Mouse (Mus musculus): ENCODE data around the gene Arid5b. TPM values are rescaled to one million over a fixed set of nuclear protein-coding genes. Genes with fewer than 3 reads are reported as not detected.

The Arid5b gene
- total and polyA plus RNA-seq, 2 experiments from 2014 or later: 11.4 to 14.5 TPM

DNA sequence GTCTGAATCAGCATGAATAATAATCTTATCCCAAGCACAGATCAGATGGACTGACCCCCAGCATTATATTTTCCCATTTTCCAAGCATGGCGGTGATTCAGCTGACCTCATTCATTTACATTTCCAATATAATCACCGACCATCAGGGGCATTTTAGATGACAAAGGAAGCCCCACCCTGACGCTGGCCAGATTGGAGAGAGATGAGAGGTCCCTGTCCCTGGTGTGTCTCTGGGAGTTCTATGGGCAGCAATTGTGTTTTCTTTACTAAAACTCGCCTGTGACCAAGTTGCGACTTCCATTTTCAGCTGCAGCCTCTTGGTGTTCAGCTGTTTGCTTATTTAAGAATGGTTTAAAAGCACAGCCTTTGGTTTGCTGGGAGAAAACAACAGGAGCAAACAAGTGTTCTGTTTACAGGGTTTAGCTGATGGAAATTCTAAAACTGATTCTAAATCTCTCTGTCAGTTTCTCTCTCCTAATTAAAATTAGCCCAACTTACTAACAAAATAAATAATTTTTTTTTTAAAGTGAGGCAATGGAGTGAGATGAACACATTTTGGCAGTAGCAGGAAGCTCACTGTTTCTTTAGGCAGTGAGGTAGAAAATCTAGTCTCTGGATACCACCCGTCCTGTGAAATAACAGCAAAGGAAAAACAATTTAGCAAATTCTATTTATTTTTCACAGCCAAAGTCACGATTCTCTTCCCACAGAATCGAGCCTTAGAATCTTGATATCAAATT is 214.6 kb downstream of the Arid5b start:
- H3K4me3 ChIP-seq (ENCODE audit: low read depth, low read length): no peak overlapping the region
- H3K4me2 ChIP-seq (ENCODE audit: low read depth, low read length): 0 out of 2 replicates have a peak overlapping the region, but pooled peaks have one; percentile 26
- no peaks in the 10 kb centered on the region for H3K36me3 ChIP-seq (replicated peaks; ENCODE audit: control insufficient read depth, insufficient read depth, low read length)
- no peaks in the 10 kb centered on the region for H3K27me3 ChIP-seq (ENCODE audit: control insufficient read depth, insufficient read depth, low read length)
- H3K27ac ChIP-seq (ENCODE audit: low read depth): no peak overlapping the region
- DNase-seq (ENCODE audit: low spot score) (no peak), ATAC-seq (ENCODE audit: insufficient read depth, low read depth) (no peak)
- no peak overlapping the region for H3K9ac ChIP-seq (replicated peaks; ENCODE audit: low read depth, low read length)
- WGBS: 56% methylated on average over 8 of the region's 8 CpGs
- TF ChIP-seq EP300 (IDR thresholded peaks at IDR 0.05; ENCODE audit: low read depth): no peak
- TF ChIP-seq CTCF (IDR thresholded peaks at IDR 0.05; ENCODE audit: low read depth): no peak
- H3K9me3 ChIP-seq (replicated peaks; ENCODE audit: control insufficient read depth, low read length): no peaks in the 10 kb centered on the region; the same call in 1 of the 2 replicates
- H3K4me1 ChIP-seq (ENCODE audit: control insufficient read depth, insufficient read depth): no peaks in the 10 kb centered on the region

- H3K27me3 ChIP-seq (ENCODE audit: control insufficient read depth, insufficient read depth, low read length): no peaks in the 10 kb centered on the region
- H3K4me3 ChIP-seq (ENCODE audit: low read depth, low read length): no peak overlapping the region
- H3K9ac ChIP-seq (replicated peaks; ENCODE audit: low read depth, low read length): no peak overlapping the region
- no peak overlapping the region for H3K4me2 ChIP-seq (ENCODE audit: low read depth, low read length)
- TF ChIP-seq CTCF (IDR thresholded peaks at IDR 0.05; ENCODE audit: low read depth): no peak
- WGBS: 76% methylated on average over 8 of the region's 8 CpGs
- H3K36me3 ChIP-seq (replicated peaks; ENCODE audit: control insufficient read depth, insufficient read depth, low read length): no peaks in the 10 kb centered on the region
- DNase-seq (ENCODE audit: low spot score) (no peak), ATAC-seq (ENCODE audit: insufficient read depth, low read depth) (no peak)
- H3K4me1 ChIP-seq (ENCODE audit: control insufficient read depth, insufficient read depth): no peaks in the 10 kb centered on the region; the same call in 1 of the 2 replicates
- peak overlapping the region; percentile 33; the same call in 1 of the 2 replicates for H3K27ac ChIP-seq (ENCODE audit: low read depth)
- no peaks in the 10 kb centered on the region; the same call in 1 of the 2 replicates for H3K9me3 ChIP-seq (replicated peaks; ENCODE audit: control insufficient read depth, low read length)
Measured at GRCm38 (mm10) chr10:68061249-68061615, 217.3 kb downstream of the Arid5b start.

DNA sequence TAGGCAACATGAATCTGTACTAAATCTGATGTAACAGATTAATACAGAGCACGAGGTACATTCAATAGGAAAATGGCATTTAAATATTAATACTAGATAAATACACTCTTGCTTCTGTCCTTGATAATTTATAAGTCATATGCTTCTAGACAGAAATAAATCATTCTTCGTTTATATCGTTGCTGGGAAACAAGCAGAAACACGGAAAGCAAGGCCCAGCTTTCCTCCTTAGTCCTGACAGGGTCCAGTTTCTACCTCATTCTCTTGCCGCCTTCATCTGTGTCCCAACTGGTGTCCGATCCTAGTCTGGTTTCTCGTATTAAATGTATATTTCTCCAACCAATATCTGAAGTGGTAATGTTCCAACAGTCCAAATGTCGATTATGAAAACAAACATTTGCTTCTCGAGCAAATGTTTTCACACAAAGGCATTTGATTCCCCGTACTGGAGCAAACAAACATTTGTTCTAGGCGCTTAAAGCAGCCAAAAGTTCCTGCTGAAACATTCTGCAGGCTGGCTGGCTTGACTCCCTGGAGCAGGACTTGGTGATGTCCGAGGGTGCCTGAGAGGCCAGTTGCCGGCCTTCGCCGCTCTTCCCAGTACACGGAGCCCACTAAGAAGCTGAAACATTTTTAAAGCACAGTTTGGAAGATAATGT is 217.8 kb downstream of the Arid5b start:
- DNase-seq (ENCODE audit: low spot score) (no peak), ATAC-seq (ENCODE audit: insufficient read depth, low read depth) (no peak)
- no peak overlapping the region for H3K4me3 ChIP-seq (ENCODE audit: low read depth, low read length)
- no peak for TF ChIP-seq CTCF (IDR thresholded peaks at IDR 0.05; ENCODE audit: low read depth)
- TF ChIP-seq EP300 (IDR thresholded peaks at IDR 0.05; ENCODE audit: low read depth): no peak
- no peaks in the 10 kb centered on the region; the same call in 1 of the 2 replicates for H3K4me1 ChIP-seq (ENCODE audit: control insufficient read depth, insufficient read depth)
- WGBS: 57% methylated on average over 16 of the region's 16 CpGs
- peak overlapping the region; percentile 33 for H3K27ac ChIP-seq (ENCODE audit: low read depth)
- no peak overlapping the region for H3K9ac ChIP-seq (replicated peaks; ENCODE audit: low read depth, low read length)
- H3K9me3 ChIP-seq (replicated peaks; ENCODE audit: control insufficient read depth, low read length): no peaks in the 10 kb centered on the region; the same call in 1 of the 2 replicates
- H3K4me2 ChIP-seq (ENCODE audit: low read depth, low read length): no peak overlapping the region
- H3K36me3 ChIP-seq (replicated peaks; ENCODE audit: control insufficient read depth, insufficient read depth, low read length): no peaks in the 10 kb centered on the region
- no peaks in the 10 kb centered on the region for H3K27me3 ChIP-seq (ENCODE audit: control insufficient read depth, insufficient read depth, low read length)

DNA sequence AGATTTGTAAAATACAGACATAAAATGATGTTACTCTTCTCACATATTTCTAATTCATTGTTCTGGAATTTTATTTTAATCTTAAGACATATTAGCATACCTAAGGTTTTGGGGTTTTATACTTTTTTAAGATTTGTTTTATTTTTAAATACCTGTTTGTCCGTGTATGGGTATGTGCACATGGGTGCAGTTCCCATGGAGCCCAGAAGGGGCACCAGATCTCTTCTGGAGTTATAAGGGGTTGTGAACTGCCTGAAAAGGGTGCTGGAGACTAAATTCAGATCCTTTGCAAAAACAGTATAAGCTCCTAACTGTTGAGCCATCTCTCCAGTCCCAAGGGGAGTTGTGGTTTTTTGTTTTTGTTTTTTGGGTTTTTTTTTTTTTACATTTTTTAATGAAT is 220.2 kb downstream of the Arid5b start:
- Histone ChIP-seq H3K9ac (replicated peaks; ENCODE audit: low read depth, low read length) (no peak overlapping the region), H3K4me3 (ENCODE audit: low read depth, low read length) (no peak overlapping the region), H3K4me2 (ENCODE audit: low read depth, low read length) (no peak overlapping the region), H3K36me3 (replicated peaks; ENCODE audit: control insufficient read depth, insufficient read depth, low read length) (no peaks in the 10 kb centered on the region), H3K9me3 (replicated peaks; ENCODE audit: control insufficient read depth, low read length) (no peaks in the 10 kb centered on the region; the same call in 1 of the 2 replicates), H3K4me1 (ENCODE audit: control insufficient read depth, insufficient read depth) (no peaks in the 10 kb centered on the region; the same call in 1 of the 2 replicates), H3K27ac (ENCODE audit: low read depth) (no peak overlapping the region), H3K27me3 (ENCODE audit: control insufficient read depth, insufficient read depth, low read length) (no peaks in the 10 kb centered on the region)
- TF ChIP-seq CTCF (IDR thresholded peaks at IDR 0.05; ENCODE audit: low read depth): peak; percentile 5; the same call in 1 of the 2 replicates
- TF ChIP-seq EP300 (IDR thresholded peaks at IDR 0.05; ENCODE audit: low read depth): no peak
- ATAC-seq (ENCODE audit: insufficient read depth, low read depth) (no peak), DNase-seq (ENCODE audit: low spot score) (no peak)
- 98% methylated on average over 1 of the region's 1 CpGs for WGBS

GRCm38 (mm10) chr10:68057841-68058240 is 220.7 kb downstream of the Arid5b start:
- no peak overlapping the region for H3K27ac ChIP-seq (ENCODE audit: low read depth)
- WGBS: 88% methylated on average over 3 of the region's 3 CpGs
- TF ChIP-seq EP300 (IDR thresholded peaks at IDR 0.05; ENCODE audit: low read depth): no peak
- no peak for TF ChIP-seq CTCF (IDR thresholded peaks at IDR 0.05; ENCODE audit: low read depth)
- ATAC-seq (ENCODE audit: insufficient read depth, low read depth) (no peak), DNase-seq (ENCODE audit: low spot score) (no peak)
- H3K36me3 ChIP-seq (replicated peaks; ENCODE audit: control insufficient read depth, insufficient read depth, low read length): no peaks in the 10 kb centered on the region
- no peak overlapping the region for H3K4me3 ChIP-seq (ENCODE audit: low read depth, low read length)
- no peaks in the 10 kb centered on the region; the same call in 1 of the 2 replicates for H3K9me3 ChIP-seq (replicated peaks; ENCODE audit: control insufficient read depth, low read length)
- H3K27me3 ChIP-seq (ENCODE audit: control insufficient read depth, insufficient read depth, low read length): no peaks in the 10 kb centered on the region
- no peak overlapping the region for H3K9ac ChIP-seq (replicated peaks; ENCODE audit: low read depth, low read length)
- H3K4me2 ChIP-seq (ENCODE audit: low read depth, low read length): no peak overlapping the region
- H3K4me1 ChIP-seq (ENCODE audit: control insufficient read depth, insufficient read depth): no peaks in the 10 kb centered on the region; the same call in 1 of the 2 replicates

All from heart, postnatal 0 days (tissue).